Mouse (Mus musculus): ENCODE measurements around the gene 1110051M20Rik. TPM values are rescaled to one million over a fixed set of nuclear protein-coding genes. Genes with fewer than 3 reads are reported as not detected.

1110051M20Rik gene
- total and polyA plus RNA-seq, 3 experiments: 21.1 to 34.0 (median 26.2) TPM

DNA sequence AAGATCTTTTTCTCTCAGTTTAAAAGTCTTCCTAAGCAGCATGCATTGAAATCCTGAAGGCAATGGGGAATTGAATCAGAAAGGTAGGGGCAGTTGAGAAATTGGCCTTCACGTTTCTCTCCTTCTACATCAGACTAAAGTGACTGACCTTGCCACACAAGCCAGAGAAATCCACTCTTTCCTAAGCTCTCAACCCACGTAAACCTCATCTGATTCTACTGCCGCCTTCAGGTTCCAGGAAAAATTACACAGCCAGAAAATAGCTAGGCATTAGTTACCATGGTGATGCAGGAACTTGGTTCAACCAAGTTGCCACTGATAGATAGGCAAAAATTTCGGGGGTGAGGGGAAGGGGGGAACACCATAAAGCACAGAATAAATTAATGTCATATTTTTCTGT is 11.3 kb upstream of the 1110051M20Rik start:
- Histone ChIP-seq H3K9me3 (replicated peaks; ENCODE audit: low read length) (peaks cover 7% of the 10 kb centered on the region), H3K36me3 (replicated peaks in 1 of 2; ENCODE audit: control insufficient read depth in 1 of 2, insufficient read depth in 1 of 2, low read length in 1 of 2) (no peaks in the 10 kb centered on the region), H3K4me2 (ENCODE audit: insufficient read depth, low read depth, poor library complexity, severe bottlenecking) (no peak overlapping the region), H3K4me3 (replicated peaks in 1 of 3; ENCODE audit: low read depth in 2 of 3, low read length in 2 of 3, poor library complexity in 1 of 3) (no peak overlapping the region), H3K27me3 (replicated peaks) (peaks cover 50% of the 10 kb centered on the region), H3K9ac (ENCODE audit: insufficient read depth, low read depth) (no peak overlapping the region), H3K79me2 (replicated peaks; ENCODE audit: control insufficient read depth, extremely low read depth, insufficient read depth, poor library complexity, severe bottlenecking) (no peaks in the 10 kb centered on the region), H3K27ac (ENCODE audit: insufficient read depth, low read depth) (no peak overlapping the region), H3K4me1 (ENCODE audit: control insufficient read depth in 1 of 2, insufficient read depth in 2 of 2) (peaks cover 5 to 53% of the 10 kb centered on the region in 2 experiments)
- peak; percentile 69 to 82 for TF ChIP-seq CTCF (conservative IDR thresholded peaks at IDR 0.05 in 1 of 2, IDR thresholded peaks at IDR 0.05 in 1 of 2; ENCODE audit: low read depth in 2 of 2, low read length in 2 of 2)
- TF ChIP-seq POLR2AphosphoS2 (IDR thresholded peaks at IDR 0.05; ENCODE audit: low read depth, low read length): no peak
- TF ChIP-seq RAD21 (IDR thresholded peaks at IDR 0.05; ENCODE audit: low read depth, low read length): peak; percentile 37
- TF ChIP-seq SIN3A (IDR thresholded peaks at IDR 0.05; ENCODE audit: low read length): no peak
- TF ChIP-seq IRF4 (IDR thresholded peaks at IDR 0.05; ENCODE audit: low read depth, low read length): 0 out of 2 replicates have a peak, but pooled peaks have one; percentile 21
- dilution Hi-C loops (cut with MboI; ENCODE audit: extremely low pct_ligation_motif_present, extremely low pct_unique_long_range_greater_than_20kb, low sequenced_read_pairs): no loop called here
- in situ Hi-C loops (cut with MboI; ENCODE audit: low pct_ligation_motif_present, low pct_unique_long_range_greater_than_20kb, low sequenced_read_pairs): no loop called here
- DNase-seq (ENCODE audit: extremely low read depth): peak; percentile 61

DNA sequence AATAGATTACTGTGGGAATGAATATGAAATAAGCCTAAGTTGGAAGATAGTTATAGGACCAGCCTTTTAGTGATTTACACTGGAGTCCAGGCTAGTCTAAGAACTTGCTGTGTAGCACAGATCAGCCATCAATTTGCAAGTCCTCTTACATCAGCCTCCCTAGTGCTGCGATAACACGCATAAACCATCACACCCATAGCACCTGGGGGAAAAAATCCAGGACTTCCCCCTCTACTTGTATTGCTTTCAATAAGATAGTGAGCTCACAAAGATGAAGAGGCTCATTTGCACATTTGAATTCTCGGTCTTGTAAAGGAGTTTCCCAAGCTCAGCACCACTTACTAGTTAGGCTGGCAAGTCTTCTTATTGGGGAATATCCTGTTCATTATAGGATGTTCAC is 9.9 kb upstream of the 1110051M20Rik start:
- no peak for TF ChIP-seq GABPA (IDR thresholded peaks at IDR 0.05; ENCODE audit: insufficient replicate concordance, low read depth, low read length)
- TF ChIP-seq BHLHE40 (IDR thresholded peaks at IDR 0.05; ENCODE audit: low read depth, low read length): peak; percentile 53
- TF ChIP-seq MYC (IDR thresholded peaks at IDR 0.05; ENCODE audit: low read depth, low read length): 0 out of 2 replicates have a peak, but pooled peaks have one; percentile 48
- peak; percentile 24; the same call in 1 of the 2 replicates for TF ChIP-seq EP300 (IDR thresholded peaks at IDR 0.05; ENCODE audit: low read length)
- TF ChIP-seq NELFE (IDR thresholded peaks at IDR 0.05; ENCODE audit: low read depth, low read length): no peak
- peak; percentile 27; the same call in 1 of the 2 replicates for TF ChIP-seq IRF4 (IDR thresholded peaks at IDR 0.05; ENCODE audit: low read depth, low read length)
- TF ChIP-seq TBP (conservative IDR thresholded peaks at IDR 0.05; ENCODE audit: low read depth, low read length): no peak
- 0 out of 2 replicates have a peak, but pooled peaks have one; percentile 24 for TF ChIP-seq MXI1 (IDR thresholded peaks at IDR 0.05; ENCODE audit: low read depth, low read length)
- peak; percentile 29; the same call in 1 of the 2 replicates for TF ChIP-seq MEF2A (IDR thresholded peaks at IDR 0.05; ENCODE audit: borderline replicate concordance, low read depth, low read length)
- TF ChIP-seq USF1 (IDR thresholded peaks at IDR 0.05; ENCODE audit: low read depth, low read length): no peak
- 0 out of 2 replicates have a peak, but pooled peaks have one; percentile 38 for TF ChIP-seq TCF12 (IDR thresholded peaks at IDR 0.05; ENCODE audit: low read depth, low read length)
- peak; percentile 60 for TF ChIP-seq ETS1 (conservative IDR thresholded peaks at IDR 0.05; ENCODE audit: low read depth, low read length)
- Histone ChIP-seq H3K4me2 (ENCODE audit: insufficient read depth, low read depth, poor library complexity, severe bottlenecking) (peak overlapping the region; percentile 46), H3K79me2 (replicated peaks; ENCODE audit: control insufficient read depth, extremely low read depth, insufficient read depth, poor library complexity, severe bottlenecking) (no peaks in the 10 kb centered on the region), H3K9ac (ENCODE audit: insufficient read depth, low read depth) (peak overlapping the region; percentile 42; the same call in 1 of the 2 replicates), H3K9me3 (replicated peaks; ENCODE audit: low read length) (no peaks in the 10 kb centered on the region), H3K36me3 (replicated peaks in 1 of 2; ENCODE audit: control insufficient read depth in 1 of 2, insufficient read depth in 1 of 2, low read length in 1 of 2) (no peaks in the 10 kb centered on the region), H3K4me1 (ENCODE audit: control insufficient read depth in 1 of 2, insufficient read depth in 2 of 2) (peaks cover 5 to 42% of the 10 kb centered on the region in 2 experiments), H3K27me3 (replicated peaks) (peaks cover 45% of the 10 kb centered on the region), H3K27ac (ENCODE audit: insufficient read depth, low read depth) (no peak overlapping the region), H3K4me3 (replicated peaks in 1 of 3; ENCODE audit: low read depth in 2 of 3, low read length in 2 of 3, poor library complexity in 1 of 3) (no peak overlapping the region)
- DNase-seq (ENCODE audit: extremely low read depth): peak; percentile 70
- in situ Hi-C loops (cut with MboI; ENCODE audit: low pct_ligation_motif_present, low pct_unique_long_range_greater_than_20kb, low sequenced_read_pairs) (no loop called here), dilution Hi-C loops (cut with MboI; ENCODE audit: extremely low pct_ligation_motif_present, extremely low pct_unique_long_range_greater_than_20kb, low sequenced_read_pairs) (no loop called here)
